Mouse (Mus musculus) midbrain, postnatal 0 days (tissue): Measurements from ENCODE around the gene Aacs. TPM values are rescaled to one million over a fixed set of nuclear protein-coding genes. Genes with fewer than 3 reads are reported as not detected.

Experiments
- ATAC-seq: fragments of 200-750 bp; cut with Nextera tagmentation; 2 replicates; pipeline ENCODE4 v1.8.0; 2017; ENCODE audit warnings: moderate number of reproducible peaks, mild to moderate bottlenecking, moderate TSS enrichment, moderate library complexity; ENCODE audit not compliant: low FRiP score
- DNase-seq: peaks from one replicate; pipeline ENCODE4 v3.0.0-alpha.2; 2015; ENCODE audit warnings: low spot score
- H3K27ac ChIP-seq: fragments of 300-500 bp; sonication (generic); 2 replicates; pipeline ENCODE4 v1.5.1; 2014; ENCODE audit warnings: low read depth, mild to moderate bottlenecking, low read length, mixed read lengths
- H3K27me3 ChIP-seq: fragments of 300-500 bp; sonication (generic); 2 replicates; pipeline ENCODE4 v1.6.1; 2014; ENCODE audit warnings: low read length, control low read depth, mixed read lengths; ENCODE audit not compliant: insufficient read depth
- H3K36me3 ChIP-seq: fragments of 300-500 bp; sonication (generic); 2 replicates; pipeline ENCODE4 v1.6.1; 2014; ENCODE audit warnings: low read length, control low read depth, mixed read lengths; ENCODE audit not compliant: insufficient read depth
- H3K4me1 ChIP-seq: fragments of 300-500 bp; sonication (generic); 2 replicates; pipeline ENCODE4 v1.6.1; 2014; ENCODE audit warnings: mild to moderate bottlenecking, control low read depth, antibody characterized with exemption, low read length, mixed read lengths; ENCODE audit not compliant: insufficient read depth
- H3K4me2 ChIP-seq: fragments of 300-500 bp; sonication (generic); 2 replicates; pipeline ENCODE4 v1.6.1; 2014; ENCODE audit warnings: low read depth, mild to moderate bottlenecking, low read length, mixed read lengths; ENCODE audit not compliant: poor library complexity, severe bottlenecking
- H3K4me3 ChIP-seq: fragments of 300-500 bp; sonication (generic); 2 replicates; pipeline ENCODE4 v1.5.1; 2014; ENCODE audit warnings: low read depth, mild to moderate bottlenecking, low read length, moderate library complexity
- H3K9ac ChIP-seq: fragments of 300-500 bp; sonication (generic); replicated peaks from 2 replicates; pipeline ENCODE4 v1.6.1; 2014; ENCODE audit warnings: mild to moderate bottlenecking, low read length, moderate library complexity, mixed read lengths; ENCODE audit not compliant: poor library complexity, severe bottlenecking
- H3K9me3 ChIP-seq: fragments of 300-500 bp; sonication (generic); 2 replicates; pipeline ENCODE4 v1.6.1; 2016; ENCODE audit warnings: low read length, control low read depth
- CTCF ChIP-seq: IDR thresholded peaks from 2 replicates; pipeline ENCODE4 v1.5.1; 2016; ENCODE audit warnings: antibody characterized with exemption, mild to moderate bottlenecking
- WGBS: fragments of 180-500 bp; shearing (Covaris S2); extraction: QIAGEN DNeasy Blood & Tissue Kit; methylation state at CpG from one replicate; pipeline ENCODE4 v1.1.7; 2014; 5-methylcytosine and 5-hydroxymethylcytosine counted together
- polyA plus RNA-seq: library from polyadenylated mRNA; unstranded; fragments of >200 nt; fragmentation: Nextera tagmentation; extraction: Ambion mirVana; gene quantifications from 2 replicates; pipeline ENCODE4 v1.2.1, GENCODE M21; 2015
- total RNA-seq: library from RNA; depleted of rRNA; stranded (reverse); fragments of >200 nt; gene quantifications from 2 replicates; pipeline ENCODE4 v1.2.3, GENCODE M21; 2014

The Aacs gene
- total and polyA plus RNA-seq, 2 experiments from 2014 or later = 84.8 to 112 TPM

GRCm38 (mm10) chr5:125526464-125526863 is 50.9 kb downstream of the Aacs start:
- Histone ChIP-seq H3K36me3 (no peaks in the 10 kb centered on the region), H3K9ac (no peak overlapping the region), H3K4me3 (no peak overlapping the region), H3K9me3 (no peaks in the 10 kb centered on the region), H3K4me2 (no peak overlapping the region), H3K27ac (no peak overlapping the region), H3K4me1 (no peaks in the 10 kb centered on the region), H3K27me3 (0 out of 2 replicates have a peak, but pooled peaks cover 4% of the 10 kb centered on the region)
- TF ChIP-seq CTCF = peak; percentile 68
- 84% methylated on average over 4 of the region's 4 CpGs for WGBS
- DNase-seq (no peak), ATAC-seq (no peak)

DNA sequence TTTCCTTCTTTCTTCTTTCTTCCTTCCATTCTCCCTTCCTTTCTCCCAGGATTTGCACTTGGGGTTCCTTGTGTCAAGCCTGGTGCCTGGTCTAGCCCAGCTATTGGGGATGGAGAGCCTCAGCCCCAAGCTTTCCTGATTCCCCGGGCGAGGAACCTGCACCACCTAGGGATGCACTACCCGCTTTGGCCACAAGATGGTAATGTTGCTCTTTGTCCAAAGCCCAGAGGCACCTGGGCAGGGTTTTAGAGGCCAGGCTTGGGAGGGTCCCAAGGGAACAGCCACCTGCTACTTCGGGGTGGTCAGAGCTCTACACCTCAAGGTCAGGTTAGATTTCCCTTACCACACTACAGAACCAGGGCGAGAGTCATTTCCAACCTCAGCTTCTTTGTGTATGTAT is 53.5 kb downstream of the Aacs start:
- no peaks in the 10 kb centered on the region for H3K4me1 ChIP-seq
- 2% methylated on average over 5 of the region's 5 CpGs for WGBS
- peaks cover 9% of the 10 kb centered on the region; the same call in 1 of the 2 replicates for H3K27me3 ChIP-seq
- H3K4me2 ChIP-seq = no peak overlapping the region
- H3K9me3 ChIP-seq = no peaks in the 10 kb centered on the region
- ATAC-seq (no peak), DNase-seq (peak; percentile 77)
- no peaks in the 10 kb centered on the region for H3K36me3 ChIP-seq
- H3K27ac ChIP-seq = no peak overlapping the region
- no peak overlapping the region for H3K9ac ChIP-seq
- TF ChIP-seq CTCF = peak; percentile 99
- no peak overlapping the region for H3K4me3 ChIP-seq

- no peaks in the 10 kb centered on the region for H3K9me3 ChIP-seq
- H3K27me3 ChIP-seq = peaks cover 12% of the 10 kb centered on the region; the same call in 1 of the 2 replicates
- peak within 1 kb of the TSS; percentile 61 for H3K4me3 ChIP-seq
- peak within 1 kb of the TSS; percentile 62; the same call in 1 of the 2 replicates for H3K27ac ChIP-seq
- H3K9ac ChIP-seq = peak within 1 kb of the TSS; percentile 60
- 1% methylated on average over 24 of the region's 25 CpGs for WGBS
- H3K36me3 ChIP-seq = no peaks in the 10 kb centered on the region
- DNase-seq (peak; percentile 47), ATAC-seq (no peak)
- peak within 1 kb of the TSS; percentile 91 for H3K4me2 ChIP-seq
- H3K4me1 ChIP-seq = no peaks in the 10 kb centered on the region
- TF ChIP-seq CTCF = no peak
Observed at GRCm38 (mm10) chr5:125531634-125532033, 56.0 kb downstream of the Aacs start, which contains the start of gene Tmem132b. Tmem132b (plus strand) TSS chr5:125531774.

DNA sequence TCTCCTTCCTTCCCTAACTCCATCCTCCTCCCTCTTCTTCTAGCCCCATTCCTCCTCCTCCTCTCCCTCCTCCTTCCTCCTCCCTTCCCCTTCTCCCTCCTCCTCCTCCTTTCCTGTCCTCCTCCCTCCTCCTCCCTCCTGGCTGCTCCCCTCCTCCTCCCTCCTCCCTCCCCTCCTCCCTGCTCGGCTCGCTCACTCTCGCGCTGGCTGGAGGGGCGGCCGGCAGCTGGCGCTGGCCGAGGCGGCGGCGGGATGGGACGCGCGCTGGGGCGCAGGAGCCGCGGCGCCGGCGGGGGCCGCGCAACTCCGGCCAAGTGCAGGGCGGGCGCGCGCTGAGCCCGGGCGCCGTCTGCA is 56.6 kb downstream of the Aacs start:
- H3K4me1 ChIP-seq = no peaks in the 10 kb centered on the region
- WGBS = 0% methylated on average over 30 of the region's 30 CpGs
- H3K9ac ChIP-seq = peak overlapping the region; percentile 60
- DNase-seq = peak; percentile 62
- peak; percentile 45; the same call in 1 of the 2 replicates for ATAC-seq
- H3K4me3 ChIP-seq = peak overlapping the region; percentile 61
- no peaks in the 10 kb centered on the region for H3K36me3 ChIP-seq
- peak overlapping the region; percentile 62; the same call in 1 of the 2 replicates for H3K27ac ChIP-seq
- H3K4me2 ChIP-seq = peak overlapping the region; percentile 91
- H3K27me3 ChIP-seq = peaks cover 12% of the 10 kb centered on the region; the same call in 1 of the 2 replicates
- no peaks in the 10 kb centered on the region for H3K9me3 ChIP-seq
- TF ChIP-seq CTCF = peak; percentile 22; the same call in 1 of the 2 replicates

GRCm38 (mm10) chr5:125532545-125533224 is 57.1 kb downstream of the Aacs start:
- DNase-seq = no peak
- peak overlapping the region; percentile 60 for H3K9ac ChIP-seq
- TF ChIP-seq CTCF = no peak
- H3K36me3 ChIP-seq = no peaks in the 10 kb centered on the region
- no peaks in the 10 kb centered on the region for H3K4me1 ChIP-seq
- no peaks in the 10 kb centered on the region for H3K9me3 ChIP-seq
- WGBS = under 1% methylated on average over 57 of the region's 64 CpGs
- H3K4me3 ChIP-seq = peak overlapping the region; percentile 61
- ATAC-seq = 0 out of 2 replicates have a peak, but pooled peaks have one; percentile 2
- H3K27ac ChIP-seq = peak overlapping the region; percentile 62
- peak overlapping the region; percentile 91 for H3K4me2 ChIP-seq
- peaks cover 12% of the 10 kb centered on the region; the same call in 1 of the 2 replicates for H3K27me3 ChIP-seq

- Histone ChIP-seq H3K27ac (peak overlapping the region; percentile 62), H3K27me3 (peaks cover 12% of the 10 kb centered on the region; the same call in 1 of the 2 replicates), H3K9ac (peak overlapping the region; percentile 60), H3K4me1 (no peaks in the 10 kb centered on the region), H3K9me3 (no peaks in the 10 kb centered on the region), H3K36me3 (no peaks in the 10 kb centered on the region), H3K4me3 (peak overlapping the region; percentile 61), H3K4me2 (peak overlapping the region; percentile 91)
- DNase-seq (peak; percentile 34), ATAC-seq (no peak)
- 1% methylated on average over 24 of the region's 24 CpGs for WGBS
- TF ChIP-seq CTCF = no peak
Observed at GRCm38 (mm10) chr5:125533225-125533900, 57.7 kb downstream of the Aacs start.
